Mouse (Mus musculus) CH12.LX (cell line): Measurements from ENCODE around the gene Hes2.

ENCODE experiments used
- BHLHE40 ChIP-seq: IDR thresholded peaks from 2 replicates; pipeline ENCODE4 v1.6.1; 2011; ENCODE audit warnings: mild to moderate bottlenecking, low read depth, low read length, improper control_type of control experiment
- CTCF ChIP-seq, 2 experiments: IDR thresholded peaks in 1 of 2; conservative IDR thresholded peaks in 1 of 2; 2 replicates each; pipeline ENCODE4 v1.5.1; 2011 to 2012; ENCODE audit warnings: low read depth in 2 of 2, low read length in 2 of 2, improper control_type of control experiment in 1 of 2, inconsistent platforms in 1 of 2, mild to moderate bottlenecking in 1 of 2, moderate library complexity in 1 of 2
- EP300 ChIP-seq: IDR thresholded peaks from 2 replicates; pipeline ENCODE4 v1.6.1; 2011; ENCODE audit warnings: low read length, improper control_type of control experiment
- GABPA ChIP-seq: IDR thresholded peaks from 2 replicates; pipeline ENCODE4 v1.6.1; 2012; ENCODE audit warnings: low read depth, low read length, improper control_type of control experiment, inconsistent platforms; ENCODE audit not compliant: insufficient replicate concordance
- JUND ChIP-seq: conservative IDR thresholded peaks from 2 replicates; pipeline ENCODE4 v1.6.1; 2011; ENCODE audit warnings: low read depth, low read length, improper control_type of control experiment
- MAX ChIP-seq: IDR thresholded peaks from 2 replicates; pipeline ENCODE4 v1.6.1; 2011; ENCODE audit warnings: low read length, improper control_type of control experiment
- MYC ChIP-seq: IDR thresholded peaks from 2 replicates; pipeline ENCODE4 v1.6.1; 2011; ENCODE audit warnings: low read depth, mild to moderate bottlenecking, improper control_type of control experiment, low read length
- PAX5 ChIP-seq: IDR thresholded peaks from 2 replicates; pipeline ENCODE4 v1.6.1; 2012; ENCODE audit warnings: low read length, inconsistent platforms, mixed read lengths
- POLR2A ChIP-seq: IDR thresholded peaks from 2 replicates; pipeline ENCODE4 v1.6.1; 2011; ENCODE audit warnings: low read depth, mild to moderate bottlenecking, improper control_type of control experiment, low read length
- POLR2AphosphoS2 ChIP-seq: IDR thresholded peaks from 2 replicates; pipeline ENCODE4 v1.6.1; 2011; ENCODE audit warnings: low read depth, low read length, improper control_type of control experiment
- RAD21 ChIP-seq: IDR thresholded peaks from 2 replicates; pipeline ENCODE4 v1.6.1; 2011; ENCODE audit warnings: low read depth, mild to moderate bottlenecking, low read length, improper control_type of control experiment, moderate library complexity
- TCF12 ChIP-seq: IDR thresholded peaks from 2 replicates; pipeline ENCODE4 v1.6.1; 2014; ENCODE audit warnings: low read depth, mild to moderate bottlenecking, inconsistent platforms, low read length, improper control_type of control experiment
- USF1 ChIP-seq: IDR thresholded peaks from 2 replicates; pipeline ENCODE4 v1.6.1; 2014; ENCODE audit warnings: low read depth, mild to moderate bottlenecking, inconsistent platforms, low read length, improper control_type of control experiment
- ZMIZ1 ChIP-seq: IDR thresholded peaks from 2 replicates; pipeline ENCODE4 v1.6.1; 2012; ENCODE audit warnings: low read depth, mild to moderate bottlenecking, inconsistent platforms, low read length, improper control_type of control experiment

DNA sequence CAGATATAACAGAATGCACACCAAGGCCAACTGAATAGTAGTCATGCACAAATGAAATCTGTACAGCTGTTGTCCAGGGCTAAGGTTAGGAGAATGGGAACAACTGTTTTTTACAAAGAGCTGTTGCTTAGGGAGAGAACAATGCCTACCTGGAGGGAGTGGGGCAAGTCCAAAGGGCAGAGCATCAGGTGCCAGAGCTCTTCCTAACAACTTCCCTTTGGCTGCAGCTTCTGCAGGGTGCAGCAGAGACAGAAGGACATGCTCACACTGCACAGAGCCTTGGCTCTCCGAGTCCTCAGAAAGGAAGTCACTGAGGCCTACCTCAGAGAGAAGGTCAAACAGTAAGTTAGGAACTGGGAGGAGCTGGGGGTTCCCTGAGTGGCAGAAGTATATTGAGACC is 41.0 kb downstream of the Hes2 start:
- TF ChIP-seq GABPA (no peak), CTCF (conservative IDR thresholded peaks at IDR 0.05 in 1 of 2, IDR thresholded peaks at IDR 0.05 in 1 of 2; ENCODE audit: low read depth in 2 of 2, low read length in 2 of 2) (no peak), RAD21 (no peak), POLR2AphosphoS2 (no peak), POLR2A (no peak), BHLHE40 (no peak), JUND (no peak), TCF12 (no peak), PAX5 (no peak), USF1 (no peak), EP300 (no peak), MAX (no peak), MYC (no peak), ZMIZ1 (no peak)
